Mouse (Mus musculus): ENCODE measurements around the gene Nol8.

The Nol8 gene

DNA sequence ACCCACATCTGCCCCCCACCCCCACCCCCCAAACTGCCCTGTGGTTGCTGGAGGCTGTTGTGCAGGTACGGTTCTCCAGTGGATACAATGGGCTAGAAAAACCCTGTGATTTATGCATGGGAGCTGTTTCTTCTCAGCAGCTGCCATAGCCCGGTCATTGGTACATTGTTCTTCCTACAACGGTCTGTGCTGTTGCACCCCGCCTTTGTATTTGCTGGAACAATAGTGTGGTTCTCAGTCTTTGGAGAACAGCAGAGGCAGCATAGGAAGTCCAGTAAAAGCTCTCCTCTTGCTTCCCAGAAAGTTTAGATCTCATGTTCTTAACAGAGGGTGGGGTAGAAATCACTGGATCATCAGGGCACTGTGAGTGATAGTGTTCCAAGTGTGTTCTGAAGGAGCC lies 31.4 kb downstream of the Nol8 start:
- DNase-seq (ENCODE audit: low spot score) = no peak

DNA sequence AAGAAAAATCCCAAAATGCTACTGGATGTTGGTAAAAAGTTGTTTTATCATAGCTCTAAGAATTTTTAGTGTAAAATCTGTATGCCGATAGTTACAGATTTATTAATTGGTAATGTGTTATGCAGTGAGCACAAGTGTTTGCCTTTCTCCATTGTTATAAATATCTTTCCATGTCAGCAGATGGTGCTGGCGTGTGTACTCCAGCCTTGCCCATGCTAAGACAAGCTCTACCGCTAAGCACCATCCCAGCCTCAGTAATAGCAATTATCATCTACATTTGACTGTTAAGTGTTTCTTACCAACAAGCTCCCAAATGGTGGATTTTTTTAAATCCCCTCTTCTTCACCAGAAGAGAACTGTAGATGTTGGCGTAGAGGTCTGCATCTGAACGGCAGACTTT lies 38.2 kb downstream of the Nol8 start:
- DNase-seq (ENCODE audit: low spot score) = no peak

DNA sequence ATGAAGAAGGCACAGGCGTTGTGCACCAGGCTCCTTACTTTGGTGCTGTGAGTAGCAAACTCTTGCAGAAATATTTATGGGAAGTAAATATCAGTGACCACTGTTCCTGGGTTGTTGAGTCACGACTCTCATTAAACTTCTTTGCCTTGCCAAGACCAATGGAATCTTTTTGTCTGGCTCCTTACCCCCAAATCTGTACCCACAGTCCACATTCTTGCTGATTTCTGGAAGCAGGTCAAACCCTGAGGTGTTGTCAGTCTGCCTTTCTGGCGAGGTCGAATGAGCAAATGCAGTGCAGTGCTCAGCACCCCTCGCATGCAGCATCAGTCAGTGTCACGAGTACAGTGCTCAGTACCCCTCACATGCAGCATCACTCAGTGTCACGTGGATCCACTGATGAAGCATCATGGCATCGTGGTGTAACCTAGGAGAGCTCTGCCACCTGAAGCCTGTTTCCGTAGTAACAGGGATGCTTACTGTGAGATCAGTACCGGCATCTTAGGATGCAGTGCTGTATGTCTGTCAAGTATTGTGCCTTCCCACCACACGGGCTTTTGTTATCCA lies 50.4 kb downstream of the Nol8 start:
- DNase-seq (ENCODE audit: low spot score) = no peak

DNA sequence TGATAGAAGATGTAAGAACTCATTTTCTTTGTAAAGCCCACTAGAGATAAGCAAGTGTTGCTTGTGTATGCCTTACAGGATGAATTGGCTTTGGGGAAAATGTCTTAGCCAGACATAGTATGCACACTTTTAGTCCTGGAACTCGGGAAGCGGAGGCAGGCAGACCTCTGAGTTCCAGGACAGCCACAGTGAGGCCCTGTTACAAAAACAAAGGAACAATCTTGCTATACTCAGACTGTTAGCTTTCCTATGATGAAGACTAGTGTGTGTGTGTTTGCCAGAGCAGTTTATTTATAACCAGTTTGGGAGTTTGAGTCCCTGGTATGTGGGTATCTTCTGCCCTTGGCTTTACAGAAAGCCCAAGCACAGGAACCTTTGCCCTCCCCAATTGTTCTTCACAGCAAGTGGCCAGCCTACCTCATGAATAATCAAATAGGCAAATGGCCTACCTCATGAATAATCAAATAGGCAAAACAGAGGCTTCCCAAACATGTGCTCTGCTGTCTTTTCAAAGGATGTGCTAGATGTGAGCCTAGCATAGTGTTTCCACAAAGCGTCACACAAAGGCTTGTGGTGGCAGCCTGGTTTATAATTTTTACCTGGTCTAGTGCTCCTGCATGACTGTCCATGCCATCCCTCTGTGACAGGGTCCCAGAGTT lies 53.3 kb downstream of the Nol8 start:
- no peak for DNase-seq (ENCODE audit: low spot score)

DNA sequence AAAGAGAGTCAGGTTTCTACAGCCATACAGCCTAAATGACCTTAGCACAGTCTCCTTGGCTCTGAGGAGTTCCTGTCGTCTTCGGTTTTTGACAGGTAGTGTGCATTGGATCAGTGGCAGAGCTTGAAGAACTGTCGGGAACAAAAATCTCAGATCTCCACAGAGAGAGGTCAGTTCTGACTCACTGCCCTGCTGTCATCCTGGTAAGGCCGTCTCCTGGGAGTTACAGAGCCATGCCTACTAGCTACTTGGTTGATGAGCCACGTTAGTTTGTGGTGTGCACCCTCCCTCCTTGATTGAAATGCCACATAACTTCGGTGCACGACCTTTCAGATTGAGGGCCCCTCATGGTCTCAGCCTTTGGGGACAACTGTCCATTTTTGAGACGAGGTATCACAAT lies 55.4 kb downstream of the Nol8 start:
- DNase-seq (ENCODE audit: low spot score) = no peak

DNA sequence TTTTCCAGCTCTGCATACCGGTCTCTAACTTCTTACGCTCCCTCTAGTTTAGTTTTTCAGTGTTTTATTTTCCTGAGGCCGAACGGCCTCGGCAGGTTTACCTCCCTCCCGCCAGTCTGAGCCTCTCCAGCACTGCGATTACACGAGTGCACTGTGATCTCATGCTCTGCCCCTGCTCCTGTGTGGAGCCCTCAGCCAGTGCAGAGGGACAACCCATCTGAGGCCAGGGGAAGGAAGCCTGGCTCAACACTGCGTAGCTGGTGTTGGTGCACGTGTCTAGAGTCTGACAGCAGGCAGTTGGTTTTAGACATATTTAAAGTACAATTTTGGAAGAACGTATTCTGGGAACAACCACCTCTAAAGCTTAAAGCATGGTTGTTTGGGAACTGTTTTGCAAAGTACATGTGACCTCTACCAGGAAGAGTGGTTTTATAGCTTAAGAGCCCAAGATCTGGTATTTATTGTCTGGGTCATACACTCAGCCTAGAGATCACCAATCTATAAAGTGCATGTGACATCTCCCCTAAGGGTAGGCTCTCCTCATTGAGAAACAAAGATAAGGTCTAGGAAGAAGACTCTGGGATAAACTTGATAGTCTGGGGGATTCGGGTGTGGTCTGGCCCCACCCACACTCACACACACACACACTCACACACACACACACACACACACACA lies 59.3 kb downstream of the Nol8 start:
- DNase-seq (ENCODE audit: low spot score) = no peak

DNA sequence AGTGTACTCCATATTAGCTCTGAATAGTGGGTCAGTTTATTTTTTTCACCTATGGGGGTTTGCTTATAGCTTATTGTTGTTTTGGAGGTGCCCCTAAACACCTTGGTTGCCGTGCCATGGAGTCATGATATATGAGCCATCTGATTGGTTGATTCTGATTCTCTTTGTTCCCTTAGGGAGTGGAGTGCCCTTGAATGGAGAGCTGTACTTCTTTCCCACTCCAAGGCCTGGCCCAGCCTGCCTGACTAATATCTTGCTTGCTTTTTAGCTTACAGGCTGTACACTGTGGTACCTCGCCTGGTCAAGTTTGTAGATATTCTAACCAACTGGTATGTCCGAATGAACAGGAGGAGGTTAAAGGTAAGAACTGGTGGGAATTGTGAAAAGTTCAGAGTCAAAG lies 66.4 kb downstream of the Nol8 start:
- no peak for DNase-seq (ENCODE audit: low spot score)

All from T-cell, adult 2 months (primary cell).